Mouse (Mus musculus) heart, embryonic 13.5 days (tissue): ENCODE results near the gene Pex19. TPM values are rescaled to one million over a fixed set of nuclear protein-coding genes. Genes with fewer than 3 reads are reported as not detected.

Experiments used
- ATAC-seq: fragments of 200-750 bp; cut with Nextera tagmentation; 2 replicates; pipeline ENCODE4 v1.8.0; 2017; ENCODE audit warnings: moderate TSS enrichment; ENCODE audit not compliant: insufficient number of reproducible peaks, low FRiP score, low TSS enrichment; ENCODE audit errors: extremely low read depth
- H3K27ac ChIP-seq: fragments of 300-500 bp; sonication (generic); replicated peaks from 2 replicates; pipeline ENCODE4 v1.5.1; 2015; ENCODE audit warnings: moderate library complexity, mild to moderate bottlenecking, inconsistent platforms
- H3K27me3 ChIP-seq: fragments of 300-500 bp; sonication (generic); replicated peaks from 2 replicates; pipeline ENCODE4 v1.6.1; 2015; ENCODE audit warnings: mild to moderate bottlenecking, inconsistent platforms
- H3K36me3 ChIP-seq: fragments of 300-500 bp; sonication (generic); 2 replicates; pipeline ENCODE4 v1.6.1; 2015; ENCODE audit warnings: mild to moderate bottlenecking, inconsistent platforms
- H3K4me1 ChIP-seq: fragments of 300-500 bp; sonication (generic); 2 replicates; pipeline ENCODE4 v1.6.1; 2015; ENCODE audit warnings: inconsistent platforms
- H3K4me2 ChIP-seq: fragments of 300-500 bp; sonication (generic); 2 replicates; pipeline ENCODE4 v1.6.1; 2015; ENCODE audit warnings: inconsistent platforms, mild to moderate bottlenecking, moderate library complexity
- H3K4me3 ChIP-seq: fragments of 300-500 bp; sonication (generic); 2 replicates; pipeline ENCODE4 v1.5.1; 2015; ENCODE audit warnings: moderate library complexity, mild to moderate bottlenecking, inconsistent platforms
- H3K9ac ChIP-seq: fragments of 300-500 bp; sonication (generic); 2 replicates; pipeline ENCODE4 v1.6.1; 2015; ENCODE audit warnings: inconsistent platforms, mild to moderate bottlenecking, moderate library complexity
- H3K9me3 ChIP-seq: fragments of 300-500 bp; sonication (generic); 2 replicates; pipeline ENCODE4 v1.6.1; 2016; ENCODE audit warnings: inconsistent platforms
- WGBS: fragments of 180-500 bp; shearing (Covaris S2); methylation state at CpG from one replicate; pipeline ENCODE4 v1.1.7; 2015; ENCODE audit warnings: mixed read lengths; 5-methylcytosine and 5-hydroxymethylcytosine counted together
- polyA plus RNA-seq: library from polyadenylated mRNA; unstranded; fragments of >200 nt; fragmentation: Nextera tagmentation; extraction: Ambion mirVana; gene quantifications from 2 replicates; pipeline ENCODE4 v1.2.1, GENCODE M21; 2015

Gene Pex19
- polyA plus RNA-seq, 1 experiment from 2014 or later: 124 TPM

DNA sequence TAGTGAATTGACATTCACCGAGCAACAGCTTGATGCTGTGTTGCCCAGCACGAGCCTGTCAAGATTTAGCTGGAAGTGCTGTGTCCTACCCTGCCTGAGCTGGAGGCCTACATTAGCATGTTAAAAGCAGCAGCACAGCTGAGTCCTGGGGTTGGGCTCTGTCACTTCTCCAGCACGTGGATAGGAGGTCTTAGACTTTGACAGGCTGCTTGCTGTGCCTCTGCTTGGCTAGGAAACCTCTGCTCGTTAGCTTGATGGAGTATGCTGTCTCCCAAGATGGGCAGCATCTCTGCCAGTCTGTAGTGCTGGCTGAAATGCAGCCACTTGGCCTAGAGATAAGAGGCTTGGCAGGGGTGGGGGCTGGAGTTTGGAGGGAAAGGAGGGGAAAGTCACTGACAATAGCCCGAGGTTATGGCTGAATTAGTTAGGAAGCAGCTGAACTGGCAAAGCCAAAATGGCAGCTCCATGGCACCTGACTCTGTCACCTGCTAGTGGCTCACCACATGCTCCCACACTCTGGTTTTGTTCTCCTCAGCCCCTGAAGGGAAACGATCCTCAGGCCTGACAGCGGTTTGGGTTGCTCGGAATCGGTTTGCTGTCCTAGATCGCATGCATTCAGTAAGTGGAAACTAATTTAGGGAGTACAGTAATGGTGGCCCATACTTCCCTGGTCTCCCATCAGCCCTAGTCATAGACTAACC is 18.6 kb upstream of the Pex19 start:
- no peaks in the 10 kb centered on the region for H3K27me3 ChIP-seq
- no peak overlapping the region for H3K27ac ChIP-seq
- no peak overlapping the region for H3K9ac ChIP-seq
- H3K4me3 ChIP-seq: no peak overlapping the region
- no peak for ATAC-seq
- WGBS: 65% methylated on average over 10 of the region's 10 CpGs
- peaks cover 99% of the 10 kb centered on the region for H3K36me3 ChIP-seq
- no peaks in the 10 kb centered on the region for H3K9me3 ChIP-seq
- peaks cover 4% of the 10 kb centered on the region; the same call in 1 of the 2 replicates for H3K4me1 ChIP-seq
- no peak overlapping the region for H3K4me2 ChIP-seq

- H3K27me3 ChIP-seq: no peaks in the 10 kb centered on the region
- H3K9me3 ChIP-seq: no peaks in the 10 kb centered on the region
- no peak overlapping the region for H3K4me2 ChIP-seq
- no peak overlapping the region for H3K4me3 ChIP-seq
- ATAC-seq: no peak
- H3K36me3 ChIP-seq: peaks cover 99% of the 10 kb centered on the region
- H3K9ac ChIP-seq: no peak overlapping the region
- H3K27ac ChIP-seq: no peak overlapping the region
- H3K4me1 ChIP-seq: no peaks in the 10 kb centered on the region
- 90% methylated on average over 5 of the region's 5 CpGs for WGBS
Measured at GRCm38 (mm10) chr1:172116948-172117347, 9.6 kb upstream of the Pex19 start.

DNA sequence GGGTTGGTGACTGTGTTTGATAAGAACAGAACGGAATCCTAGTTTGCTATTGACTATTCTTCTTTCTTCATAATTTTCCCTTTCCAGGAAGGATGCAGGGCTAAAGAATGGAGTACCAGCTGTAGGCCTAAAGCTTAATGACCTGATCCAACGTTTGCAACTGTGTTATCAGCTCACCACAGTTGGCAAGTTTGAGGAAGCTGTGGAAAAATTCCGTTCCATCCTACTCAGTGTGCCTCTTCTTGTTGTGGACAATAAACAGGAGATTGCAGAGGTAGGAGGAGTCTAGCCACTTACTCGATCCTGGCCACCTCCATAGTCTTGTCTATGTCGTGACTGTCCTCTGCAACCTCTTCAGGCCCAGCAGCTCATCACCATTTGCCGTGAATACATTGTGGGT is 7.5 kb upstream of the Pex19 start:
- Histone ChIP-seq H3K4me2 (no peak overlapping the region), H3K4me3 (no peak overlapping the region), H3K9ac (no peak overlapping the region), H3K4me1 (no peaks in the 10 kb centered on the region), H3K9me3 (no peaks in the 10 kb centered on the region), H3K36me3 (peaks cover 98% of the 10 kb centered on the region), H3K27me3 (no peaks in the 10 kb centered on the region), H3K27ac (no peak overlapping the region)
- no peak for ATAC-seq
- WGBS: 65% methylated on average over 6 of the region's 6 CpGs

GRCm38 (mm10) chr1:172119720-172120119 is 6.8 kb upstream of the Pex19 start:
- no peak for ATAC-seq
- WGBS: 52% methylated on average over 3 of the region's 3 CpGs
- no peak overlapping the region for H3K4me3 ChIP-seq

DNA sequence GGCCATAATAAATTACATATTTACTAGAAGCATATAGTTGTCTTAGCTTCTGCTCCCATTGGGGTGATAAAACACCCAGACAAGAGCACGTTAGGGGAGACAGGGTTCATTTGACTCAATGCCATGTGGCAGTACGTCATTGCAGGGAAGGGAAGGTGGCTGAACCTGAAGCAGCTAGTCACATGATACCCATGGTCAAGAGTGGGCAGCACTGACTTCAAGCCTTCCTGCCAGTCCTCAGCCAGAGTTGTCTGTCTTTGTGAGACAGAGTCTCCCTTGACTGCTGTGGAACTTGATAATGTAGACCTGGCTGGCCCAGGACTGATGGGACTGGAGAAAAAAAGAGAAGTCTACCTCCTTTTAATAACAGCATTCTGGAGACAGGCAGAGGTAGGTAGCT is 3.9 kb upstream of the Pex19 start:
- no peak overlapping the region for H3K4me3 ChIP-seq
- no peak for ATAC-seq
- H3K27me3 ChIP-seq: no peaks in the 10 kb centered on the region
- peaks cover 63% of the 10 kb centered on the region for H3K36me3 ChIP-seq
- no peak overlapping the region for H3K27ac ChIP-seq
- no peak overlapping the region for H3K9ac ChIP-seq
- peaks cover 10% of the 10 kb centered on the region for H3K4me1 ChIP-seq
- no peaks in the 10 kb centered on the region for H3K9me3 ChIP-seq
- WGBS: 80% methylated on average over 2 of the region's 2 CpGs
- H3K4me2 ChIP-seq: no peak overlapping the region

More at GRCm38 (mm10) chr1:172119720-172120119, 6.8 kb upstream of the Pex19 start:
- no peaks in the 10 kb centered on the region for H3K4me1 ChIP-seq
- H3K27me3 ChIP-seq: no peaks in the 10 kb centered on the region
- no peaks in the 10 kb centered on the region for H3K9me3 ChIP-seq
- H3K27ac ChIP-seq: no peak overlapping the region
- H3K9ac ChIP-seq: no peak overlapping the region
- no peak overlapping the region for H3K4me2 ChIP-seq
- peaks cover 92% of the 10 kb centered on the region for H3K36me3 ChIP-seq

- no peak overlapping the region for H3K4me2 ChIP-seq
- peaks cover 57% of the 10 kb centered on the region for H3K36me3 ChIP-seq
- no peak overlapping the region for H3K27ac ChIP-seq
- peaks cover 14% of the 10 kb centered on the region for H3K4me1 ChIP-seq
- no peak overlapping the region for H3K4me3 ChIP-seq
- H3K9ac ChIP-seq: no peak overlapping the region
- WGBS: 71% methylated on average over 6 of the region's 6 CpGs
- no peak for ATAC-seq
- no peaks in the 10 kb centered on the region for H3K9me3 ChIP-seq
- H3K27me3 ChIP-seq: no peaks in the 10 kb centered on the region
Measured at GRCm38 (mm10) chr1:172124572-172124971, 2.0 kb upstream of the Pex19 start.

DNA sequence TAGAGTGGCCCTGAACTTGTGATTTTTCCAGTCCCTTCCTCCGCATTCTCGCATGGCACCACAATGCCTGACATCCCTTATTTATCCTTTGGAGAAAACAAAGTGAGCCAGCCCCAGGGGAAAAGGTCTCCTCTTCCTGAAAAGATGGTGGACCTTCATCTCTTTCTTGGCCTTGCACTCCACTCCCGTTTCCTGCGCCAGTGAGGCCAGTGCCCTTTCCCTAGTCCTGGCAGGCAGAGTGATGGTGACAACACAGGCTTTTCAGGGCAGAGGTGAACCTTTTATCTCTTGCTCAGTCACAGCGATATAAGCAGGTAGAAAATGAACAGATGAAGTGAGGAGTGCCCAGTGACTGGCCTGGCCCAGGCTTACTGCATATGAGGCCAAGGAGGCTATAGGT is 932 bp downstream of the Pex19 start:
- peaks cover 57% of the 10 kb centered on the region for H3K36me3 ChIP-seq
- peak overlapping the region; percentile 87 for H3K4me2 ChIP-seq
- 33% methylated on average over 5 of the region's 5 CpGs for WGBS
- H3K9ac ChIP-seq: peak overlapping the region; percentile 96
- H3K27ac ChIP-seq: no peak overlapping the region
- H3K9me3 ChIP-seq: no peaks in the 10 kb centered on the region
- peak overlapping the region; percentile 90 for H3K4me3 ChIP-seq
- no peaks in the 10 kb centered on the region for H3K27me3 ChIP-seq
- ATAC-seq: no peak
- H3K4me1 ChIP-seq: peaks cover 14% of the 10 kb centered on the region

- no peak overlapping the region for H3K4me2 ChIP-seq
- no peak overlapping the region for H3K4me3 ChIP-seq
- H3K27ac ChIP-seq: no peak overlapping the region
- WGBS: 87% methylated on average over 15 of the region's 15 CpGs
- no peaks in the 10 kb centered on the region for H3K9me3 ChIP-seq
- H3K4me1 ChIP-seq: peaks cover 14% of the 10 kb centered on the region
- no peak for ATAC-seq
- peaks cover 57% of the 10 kb centered on the region for H3K36me3 ChIP-seq
- no peak overlapping the region for H3K9ac ChIP-seq
- no peaks in the 10 kb centered on the region for H3K27me3 ChIP-seq
Measured at GRCm38 (mm10) chr1:172128563-172128962, 2.0 kb downstream of the Pex19 start.

DNA sequence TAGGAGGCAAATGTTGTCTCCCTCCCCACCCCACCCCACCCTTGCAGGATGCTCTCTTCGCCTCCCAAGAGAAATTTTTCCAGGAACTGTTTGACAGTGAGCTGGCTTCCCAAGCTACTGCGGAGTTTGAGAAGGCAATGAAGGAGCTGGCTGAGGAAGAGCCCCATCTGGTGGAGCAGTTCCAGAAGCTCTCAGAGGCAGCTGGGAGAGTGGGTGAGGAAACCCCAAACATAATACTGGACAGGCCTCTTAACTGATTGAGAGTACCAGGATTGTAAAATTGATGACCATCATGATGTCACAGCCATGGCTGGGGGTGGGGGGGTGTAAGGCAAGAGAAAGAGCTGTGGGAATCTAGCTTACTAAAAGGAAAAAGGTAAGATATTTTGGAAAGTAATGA is 2.6 kb downstream of the Pex19 start:
- H3K9me3 ChIP-seq: no peaks in the 10 kb centered on the region
- H3K9ac ChIP-seq: no peak overlapping the region

DNA sequence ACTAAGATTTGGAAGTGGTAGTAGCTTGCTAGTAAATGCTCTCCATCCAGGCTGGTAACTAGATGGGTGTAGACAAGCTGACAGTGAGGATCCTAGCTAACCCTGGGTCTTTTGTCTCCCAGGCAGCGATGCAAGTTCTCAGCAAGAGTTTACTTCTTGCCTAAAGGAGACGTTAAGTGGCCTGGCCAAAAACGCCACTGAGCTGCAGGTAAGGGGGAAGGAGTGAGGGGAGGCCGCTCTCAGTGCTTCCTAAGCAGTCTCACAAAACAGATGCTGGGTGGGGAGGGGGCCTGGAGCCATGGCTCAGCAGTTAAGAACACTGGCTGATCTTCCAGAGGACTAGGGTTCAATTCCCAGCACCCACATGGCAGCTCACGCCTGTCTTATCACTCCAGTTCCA is 3.2 kb downstream of the Pex19 start:
- Histone ChIP-seq H3K27ac (no peak overlapping the region), H3K9ac (no peak overlapping the region), H3K4me3 (no peak overlapping the region), H3K9me3 (no peaks in the 10 kb centered on the region), H3K4me1 (peaks cover 14% of the 10 kb centered on the region), H3K4me2 (no peak overlapping the region), H3K36me3 (peaks cover 65% of the 10 kb centered on the region), H3K27me3 (no peaks in the 10 kb centered on the region)
- 95% methylated on average over 5 of the region's 5 CpGs for WGBS
- ATAC-seq: no peak

More for the DNA sequence above, 2.6 kb downstream of the Pex19 start:
- no peak overlapping the region for H3K4me3 ChIP-seq
- H3K4me2 ChIP-seq: no peak overlapping the region
- ATAC-seq: no peak
- 59% methylated on average over 2 of the region's 2 CpGs for WGBS
- H3K36me3 ChIP-seq: peaks cover 59% of the 10 kb centered on the region
- H3K27me3 ChIP-seq: no peaks in the 10 kb centered on the region
- H3K4me1 ChIP-seq: peaks cover 14% of the 10 kb centered on the region
- no peak overlapping the region for H3K27ac ChIP-seq

GRCm38 (mm10) chr1:172132319-172132718 is 5.8 kb downstream of the Pex19 start:
- WGBS: 85% methylated on average over 7 of the region's 7 CpGs
- ATAC-seq: no peak
- peaks cover 8% of the 10 kb centered on the region for H3K4me1 ChIP-seq
- H3K4me3 ChIP-seq: no peak overlapping the region
- no peak overlapping the region for H3K4me2 ChIP-seq
- H3K9me3 ChIP-seq: no peaks in the 10 kb centered on the region
- no peak overlapping the region for H3K9ac ChIP-seq
- H3K27ac ChIP-seq: no peak overlapping the region
- H3K27me3 ChIP-seq: no peaks in the 10 kb centered on the region
- H3K36me3 ChIP-seq: peaks cover 84% of the 10 kb centered on the region

DNA sequence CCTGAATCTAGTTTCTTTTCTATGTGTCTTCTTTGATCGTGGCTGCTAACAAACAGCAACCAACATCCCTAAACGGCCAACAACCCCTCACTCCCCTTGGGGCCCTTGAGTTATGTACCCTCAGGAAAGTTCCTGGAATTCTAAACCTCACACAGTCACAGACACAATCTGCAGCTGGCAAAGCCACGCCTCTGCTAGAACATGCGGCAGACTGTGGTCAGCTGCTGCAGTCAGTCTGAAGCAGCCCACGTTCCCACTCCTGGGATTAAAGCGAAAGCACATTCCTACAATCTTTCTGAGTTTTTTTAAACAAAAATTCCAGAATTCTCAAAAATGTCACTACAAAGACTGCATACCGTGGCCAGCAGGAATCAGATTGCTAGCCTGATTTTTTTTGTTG is 7.0 kb downstream of the Pex19 start:
- Histone ChIP-seq H3K27ac (no peak overlapping the region), H3K4me1 (no peaks in the 10 kb centered on the region), H3K27me3 (no peaks in the 10 kb centered on the region), H3K9ac (no peak overlapping the region), H3K9me3 (no peaks in the 10 kb centered on the region), H3K4me2 (no peak overlapping the region), H3K36me3 (peaks cover 81% of the 10 kb centered on the region), H3K4me3 (no peak overlapping the region)
- no peak for ATAC-seq
- whole genome bisulfite sequencing: 73% methylated on average over 7 of the region's 7 CpGs
